ENCODE assay signal across 16 mouse cellular contexts in the genomic region with DNA sequence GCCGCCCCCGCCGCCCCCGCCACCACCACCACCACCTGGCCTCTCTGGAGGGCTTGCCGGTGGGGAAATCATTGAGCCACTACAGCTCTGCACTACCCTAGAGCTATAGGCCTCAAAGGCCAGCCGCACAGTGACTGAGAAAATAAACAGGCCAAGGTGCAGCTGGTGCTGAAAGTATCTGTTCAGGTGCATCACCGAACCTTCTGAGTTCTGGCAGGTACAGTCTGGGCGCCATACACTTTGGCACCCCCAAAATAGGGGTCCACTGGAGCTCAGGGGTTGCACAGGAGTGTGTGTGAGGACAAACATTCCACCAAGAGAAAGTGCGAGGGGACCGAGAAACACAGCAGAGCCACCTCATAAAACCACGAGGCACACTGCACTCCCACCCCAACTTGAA. TPM values are rescaled to one million over a fixed set of nuclear protein-coding genes. Genes with fewer than 3 reads are reported as not detected.
A peak's percentile ranks its signal among the peaks of the same experiment; 100 is the strongest.
DNase-seq lines count a peak whose midpoint lies in the region; ATAC-seq and TF ChIP-seq lines count a peak whose summit lies in the region.
"Had no signal": no experiment of that assay in that cellular context is flagged by ENCODE, and none has a peak within 500 bp of the region (broad histone marks: within the 10 kb centered on the region; RNA-seq: fewer than 3 reads in every experiment).

No protein-coding gene starts in this region.

- DNase-seq in heart, postnatal 10 days = no peak
- no peak for DNase-seq in limb, embryonic 10.5 days (ENCODE audit: low spot score)
- DNase-seq in hindbrain, embryonic 10.5 days (ENCODE audit: low spot score) = no peak
- DNase-seq: cerebellum, adult 11 months; cerebellum, postnatal 36 days; forebrain, postnatal 0 days; thymus, postnatal 14 days had no signal

- H3K9me3 ChIP-seq in heart, embryonic 13.5 days = no peaks in the 10 kb centered on the region
- no peaks in the 10 kb centered on the region for H3K9me3 ChIP-seq in liver, embryonic 16.5 days (replicated peaks; ENCODE audit: control insufficient read depth, low read length)
- no peaks in the 10 kb centered on the region for H3K9me3 ChIP-seq in liver, embryonic 12.5 days (replicated peaks)
- H3K9me3 ChIP-seq in limb, embryonic 10.5 days (replicated peaks) = no peaks in the 10 kb centered on the region
- H3K9me3 ChIP-seq in hindbrain, embryonic 10.5 days = no peaks in the 10 kb centered on the region
- H3K9me3 ChIP-seq: embryonic facial prominence, embryonic 12.5 days; hindbrain, embryonic 15.5 days; midbrain, embryonic 13.5 days had no signal

- H3K4me3 ChIP-seq in heart, embryonic 13.5 days = no peak overlapping the region
- H3K4me3 ChIP-seq in liver, embryonic 16.5 days (ENCODE audit: low read depth, low read length) = no peak overlapping the region
- H3K4me3 ChIP-seq in liver, embryonic 12.5 days = no peak overlapping the region
- H3K4me3 ChIP-seq in limb, embryonic 10.5 days = no peak overlapping the region
- no peak overlapping the region for H3K4me3 ChIP-seq in small intestine, adult 2 months (ENCODE audit: low read depth, low read length)
- H3K4me3 ChIP-seq in hindbrain, embryonic 10.5 days = no peak overlapping the region
- H3K4me3 ChIP-seq: embryonic facial prominence, embryonic 12.5 days; hindbrain, embryonic 15.5 days; midbrain, embryonic 13.5 days had no signal

- no peak for TF ChIP-seq POLR2A in small intestine, adult 2 months (IDR thresholded peaks at IDR 0.05; ENCODE audit: low read depth, low read length)

- no peaks in the 10 kb centered on the region; the same call in 1 of the 2 replicates for H3K36me3 ChIP-seq in heart, embryonic 13.5 days
- no peaks in the 10 kb centered on the region for H3K36me3 ChIP-seq in liver, embryonic 16.5 days (ENCODE audit: control insufficient read depth, insufficient read depth)
- peaks cover 47% of the 10 kb centered on the region for H3K36me3 ChIP-seq in liver, embryonic 12.5 days
- H3K36me3 ChIP-seq in limb, embryonic 10.5 days = no peaks in the 10 kb centered on the region
- H3K36me3 ChIP-seq in small intestine, adult 2 months (ENCODE audit: control insufficient read depth, insufficient read depth, low read length) = no peaks in the 10 kb centered on the region
- H3K36me3 ChIP-seq in hindbrain, embryonic 10.5 days = no peaks in the 10 kb centered on the region
- H3K36me3 ChIP-seq: embryonic facial prominence, embryonic 12.5 days; hindbrain, embryonic 15.5 days; midbrain, embryonic 13.5 days had no signal

- no peak for TF ChIP-seq CTCF in small intestine, adult 2 months (IDR thresholded peaks at IDR 0.05; ENCODE audit: extremely low read depth, insufficient read length, insufficient replicate concordance, low read depth, low read length)

- peaks cover 95% of the 10 kb centered on the region for H3K4me1 ChIP-seq in heart, embryonic 13.5 days
- H3K4me1 ChIP-seq in liver, embryonic 16.5 days (ENCODE audit: control insufficient read depth, low read depth, low read length) = peaks cover 10% of the 10 kb centered on the region
- H3K4me1 ChIP-seq in liver, embryonic 12.5 days = peaks cover 27% of the 10 kb centered on the region
- H3K4me1 ChIP-seq in limb, embryonic 10.5 days = peaks cover 31% of the 10 kb centered on the region
- peaks cover 18% of the 10 kb centered on the region for H3K4me1 ChIP-seq in small intestine, adult 2 months (ENCODE audit: control insufficient read depth, insufficient read depth, insufficient read length, low read length)
- H3K4me1 ChIP-seq in hindbrain, embryonic 10.5 days (replicated peaks) = peaks cover 10% of the 10 kb centered on the region; the same call in 1 of the 2 replicates

- peak overlapping the region; percentile 77 for H3K27ac ChIP-seq in heart, embryonic 13.5 days (replicated peaks)
- no peak overlapping the region for H3K27ac ChIP-seq in liver, embryonic 16.5 days (ENCODE audit: low read length)
- no peak overlapping the region for H3K27ac ChIP-seq in liver, embryonic 12.5 days
- peak overlapping the region; percentile 44; the same call in 1 of the 2 replicates for H3K27ac ChIP-seq in limb, embryonic 10.5 days
- H3K27ac ChIP-seq in small intestine, adult 2 months (ENCODE audit: insufficient read depth, low read depth, low read length) = peak overlapping the region; percentile 17; the same call in 1 of the 2 replicates
- no peak overlapping the region for H3K27ac ChIP-seq in hindbrain, embryonic 10.5 days
- H3K27ac ChIP-seq: embryonic facial prominence, embryonic 12.5 days; hindbrain, embryonic 15.5 days; macrophage; midbrain, embryonic 13.5 days had no signal

- peak overlapping the region; percentile 66 for H3K9ac ChIP-seq in heart, embryonic 13.5 days
- H3K9ac ChIP-seq in liver, embryonic 16.5 days (ENCODE audit: low read depth, low read length) = no peak overlapping the region
- no peak overlapping the region for H3K9ac ChIP-seq in liver, embryonic 12.5 days
- H3K9ac ChIP-seq: embryonic facial prominence, embryonic 12.5 days; forebrain, postnatal 0 days; hindbrain, embryonic 15.5 days; midbrain, embryonic 13.5 days had no signal

- no peaks in the 10 kb centered on the region for H3K27me3 ChIP-seq in heart, embryonic 13.5 days (replicated peaks)
- no peaks in the 10 kb centered on the region for H3K27me3 ChIP-seq in liver, embryonic 16.5 days (ENCODE audit: control insufficient read depth, insufficient read depth, low read depth, low read length)
- H3K27me3 ChIP-seq in liver, embryonic 12.5 days (replicated peaks) = no peaks in the 10 kb centered on the region
- H3K27me3 ChIP-seq in limb, embryonic 10.5 days (ENCODE audit: low read depth, poor library complexity, severe bottlenecking) = no peaks in the 10 kb centered on the region
- H3K27me3 ChIP-seq in small intestine, adult 2 months (ENCODE audit: control insufficient read depth, insufficient read depth, low read length) = no peaks in the 10 kb centered on the region
- no peaks in the 10 kb centered on the region for H3K27me3 ChIP-seq in hindbrain, embryonic 10.5 days (ENCODE audit: insufficient read depth, poor library complexity, severe bottlenecking)
- H3K27me3 ChIP-seq: embryonic facial prominence, embryonic 12.5 days; hindbrain, embryonic 15.5 days; midbrain, embryonic 13.5 days had no signal

- intact Hi-C loops in heart, postnatal 10 days (cut with DNase I) = no loop called here

- 75% methylated on average over 11 of the region's 11 CpGs for WGBS in heart, embryonic 13.5 days
- WGBS in liver, embryonic 16.5 days (ENCODE audit: insufficient replicate concordance) = 76% methylated on average over 11 of the region's 11 CpGs
- WGBS in liver, embryonic 12.5 days (ENCODE audit: insufficient replicate concordance) = 81% methylated on average over 11 of the region's 11 CpGs
- 76% methylated on average over 11 of the region's 11 CpGs for WGBS in limb, embryonic 10.5 days
- WGBS in small intestine, adult 2 months = 27% methylated on average over 11 of the region's 11 CpGs
- WGBS in hindbrain, embryonic 10.5 days = 82% methylated on average over 11 of the region's 11 CpGs

- no peak for ATAC-seq in heart, embryonic 13.5 days (ENCODE audit: extremely low read depth, insufficient number of reproducible peaks, low FRiP score, low TSS enrichment)
- ATAC-seq in liver, embryonic 16.5 days (ENCODE audit: low read depth) = peak; percentile 33; the same call in 1 of the 2 replicates
- no peak for ATAC-seq in liver, embryonic 12.5 days
- ATAC-seq: CD4-positive, CD25-positive, alpha-beta regulatory T cell, adult 4 months; forebrain, postnatal 0 days; midbrain, embryonic 13.5 days had no signal

- H3K4me2 ChIP-seq in heart, embryonic 13.5 days = 0 out of 2 replicates have a peak overlapping the region, but pooled peaks have one; percentile 28
- no peak overlapping the region for H3K4me2 ChIP-seq in liver, embryonic 16.5 days (ENCODE audit: low read depth, low read length)
- no peak overlapping the region for H3K4me2 ChIP-seq in liver, embryonic 12.5 days
- H3K4me2 ChIP-seq: embryonic facial prominence, embryonic 12.5 days; hindbrain, embryonic 15.5 days; midbrain, embryonic 13.5 days had no signal

RNA-seq across cellular contexts. Expression of a gene that starts 31.7 kb away (rescaled TPM):
- 26.6 and 28.8 TPM in 2 replicates for polyA plus RNA-seq in heart, embryonic 13.5 days (2015; fragmentation: Nextera tagmentation; extraction: Ambion mirVana)
- total RNA-seq in heart, postnatal 10 days (2021) = 10 to 100 TPM; 41.2 to 51.1 TPM
- polyA plus RNA-seq in liver, embryonic 16.5 days (2015; fragmentation: Nextera tagmentation; extraction: Ambion mirVana) = 6.1 and 7.2 TPM in 2 replicates
- 13.1 and 14.6 TPM in 2 replicates for polyA plus RNA-seq in liver, embryonic 12.5 days (2016; fragmentation: Nextera tagmentation; extraction: Ambion mirVana)
- polyA plus RNA-seq in limb, embryonic 10.5 days (2016; fragmentation: Nextera tagmentation; extraction: Ambion mirVana) = 10.6 and 14.2 TPM in 2 replicates
- 6.1 and 13.6 TPM in 2 replicates for polyA plus RNA-seq in small intestine, adult 2 months (2012; rRNA removed)
- 14.5 and 15.8 TPM in 2 replicates for polyA plus RNA-seq in hindbrain, embryonic 10.5 days (2016; fragmentation: Nextera tagmentation; extraction: Ambion mirVana)
- polyA plus RNA-seq: CD4-positive, CD25-positive, alpha-beta regulatory T cell, adult 4 months had no signal

Comparison
In these comparisons a context has a peak if more than half of its experiments do, and no peak if none do; other contexts are left out.
1. H3K27ac ChIP-seq: peak in heart, embryonic 13.5 days (single experiment), limb, embryonic 10.5 days (single experiment) and small intestine, adult 2 months (single experiment); none in liver, embryonic 16.5 days (single experiment), liver, embryonic 12.5 days (single experiment) and hindbrain, embryonic 10.5 days (single experiment).